Mouse (Mus musculus): Measurements from ENCODE around the gene Eif2a.

GRCm38 (mm10) chr3:58493621-58494020 lies 32.0 kb upstream of the Eif2a start:
- TF ChIP-seq CTCF (IDR thresholded peaks at IDR 0.05; ENCODE audit: low read depth) (no peak), EP300 (IDR thresholded peaks at IDR 0.05; ENCODE audit: low read depth) (no peak)

Measured in liver, embryonic 14.5 days (tissue).